Mouse (Mus musculus): Measurements from ENCODE around the gene Zbtb16. TPM values are rescaled to one million over a fixed set of nuclear protein-coding genes. Genes with fewer than 3 reads are reported as not detected.

Gene Zbtb16
- total and polyA plus RNA-seq, 2 experiments from 2014 or later: 6.8 to 13.5 TPM

GRCm38 (mm10) chr9:48684144-48684543 is 151.9 kb downstream of the Zbtb16 start:
- Histone ChIP-seq H3K9ac (replicated peaks; ENCODE audit: low read length) (no peak overlapping the region), H3K27me3 (ENCODE audit: insufficient read depth, low read length) (no peaks in the 10 kb centered on the region), H3K4me2 (ENCODE audit: low read depth, low read length) (no peak overlapping the region), H3K4me1 (ENCODE audit: insufficient read depth, low read length) (peaks cover 4% of the 10 kb centered on the region; the same call in 1 of the 2 replicates), H3K27ac (no peak overlapping the region), H3K4me3 (ENCODE audit: low read length) (no peak overlapping the region), H3K36me3 (ENCODE audit: insufficient read depth, low read length) (no peaks in the 10 kb centered on the region), H3K9me3 (ENCODE audit: low read length) (no peaks in the 10 kb centered on the region)
- TF ChIP-seq CTCF (IDR thresholded peaks at IDR 0.05; ENCODE audit: low read depth): no peak
- ATAC-seq: no peak
- WGBS: 64% methylated on average over 5 of the region's 5 CpGs
- DNase-seq (ENCODE audit: low spot score): no peak

DNA sequence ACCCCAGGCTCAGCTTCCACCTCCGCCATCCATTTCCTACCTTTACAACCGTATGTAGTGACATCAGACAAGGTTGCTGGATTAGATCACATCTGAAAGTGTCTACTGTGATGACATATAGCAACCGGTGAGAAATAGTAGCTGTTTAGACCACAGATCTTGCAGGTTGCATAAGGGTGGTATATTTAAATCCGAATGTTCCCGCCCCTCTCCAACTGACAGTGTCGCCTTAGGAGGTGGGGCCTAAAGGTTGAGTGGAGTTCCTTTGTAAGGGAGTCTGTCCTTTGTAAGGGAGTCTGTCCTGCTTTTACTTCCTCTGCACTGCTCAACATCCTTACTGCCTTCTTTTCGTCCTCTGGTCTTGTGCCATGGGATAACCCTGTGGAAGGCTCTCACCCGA is 154.8 kb downstream of the Zbtb16 start:
- no peak for ATAC-seq
- Histone ChIP-seq H3K4me1 (ENCODE audit: insufficient read depth, low read length) (peaks cover 9% of the 10 kb centered on the region; the same call in 1 of the 2 replicates), H3K4me2 (ENCODE audit: low read depth, low read length) (no peak overlapping the region), H3K9me3 (ENCODE audit: low read length) (no peaks in the 10 kb centered on the region), H3K9ac (replicated peaks; ENCODE audit: low read length) (no peak overlapping the region), H3K27me3 (ENCODE audit: insufficient read depth, low read length) (no peaks in the 10 kb centered on the region; the same call in 1 of the 2 replicates), H3K36me3 (ENCODE audit: insufficient read depth, low read length) (no peaks in the 10 kb centered on the region), H3K4me3 (ENCODE audit: low read length) (no peak overlapping the region), H3K27ac (no peak overlapping the region)
- no peak for TF ChIP-seq CTCF (IDR thresholded peaks at IDR 0.05; ENCODE audit: low read depth)
- no peak for DNase-seq (ENCODE audit: low spot score)
- 89% methylated on average over 8 of the region's 8 CpGs for WGBS

DNA sequence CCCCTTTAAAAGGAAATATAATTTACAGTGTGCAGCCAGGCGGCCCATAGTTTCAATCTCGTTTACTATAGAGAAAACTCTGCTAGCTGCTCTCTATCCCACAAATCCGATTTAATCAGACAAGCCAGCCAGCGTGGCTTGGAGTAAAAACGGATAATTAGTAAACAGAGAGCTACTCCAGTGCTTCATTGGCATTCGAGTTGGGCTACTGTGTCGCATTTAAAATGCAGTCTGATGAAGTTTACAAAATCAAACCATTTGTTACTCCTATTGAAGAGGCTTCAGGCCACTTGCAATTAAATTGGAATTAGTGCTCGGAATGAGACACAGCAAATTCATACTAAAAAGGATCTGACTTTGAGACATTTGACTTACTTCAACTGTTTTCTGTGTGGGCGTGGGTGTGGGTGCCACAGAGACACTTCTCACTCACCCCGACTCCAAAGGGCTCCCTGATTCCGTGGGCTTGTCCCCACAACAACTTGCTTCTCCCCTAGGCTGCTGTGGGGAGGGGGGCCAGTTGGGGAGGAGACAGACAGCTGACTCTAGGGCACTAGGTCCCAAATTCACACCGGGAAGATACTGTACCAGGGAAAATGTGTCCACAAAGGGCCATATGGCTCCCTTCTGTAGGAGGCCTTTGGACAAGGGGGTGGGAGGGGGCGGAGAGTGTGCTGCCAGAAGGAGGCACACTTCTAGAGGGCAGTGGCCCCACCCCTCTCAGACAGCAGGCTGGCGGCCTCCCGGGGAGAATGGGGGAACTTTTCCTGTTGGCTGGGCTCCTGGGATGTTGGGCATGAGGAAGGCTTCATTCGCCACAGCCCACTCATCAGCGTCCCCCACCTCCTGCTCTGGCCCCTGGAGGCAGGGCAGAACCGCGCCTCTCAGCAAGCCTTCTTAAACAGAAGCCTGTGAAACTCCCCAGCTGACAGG is 157.3 kb downstream of the Zbtb16 start:
- peak; percentile 79 for DNase-seq (ENCODE audit: low spot score)
- Histone ChIP-seq H3K36me3 (ENCODE audit: insufficient read depth, low read length) (no peaks in the 10 kb centered on the region), H3K9ac (replicated peaks; ENCODE audit: low read length) (no peak overlapping the region; the same call in 1 of the 2 replicates), H3K27me3 (ENCODE audit: insufficient read depth, low read length) (no peaks in the 10 kb centered on the region; the same call in 1 of the 2 replicates), H3K4me2 (ENCODE audit: low read depth, low read length) (peak overlapping the region; percentile 31), H3K4me1 (ENCODE audit: insufficient read depth, low read length) (peaks cover 23% of the 10 kb centered on the region), H3K27ac (peak overlapping the region; percentile 64; the same call in 1 of the 2 replicates), H3K9me3 (ENCODE audit: low read length) (no peaks in the 10 kb centered on the region), H3K4me3 (ENCODE audit: low read length) (no peak overlapping the region)
- TF ChIP-seq CTCF (IDR thresholded peaks at IDR 0.05; ENCODE audit: low read depth): peak; percentile 27; the same call in 1 of the 2 replicates
- ATAC-seq: peak; percentile 87
- WGBS: 8% methylated on average over 19 of the region's 19 CpGs

GRCm38 (mm10) chr9:48675151-48675790 is 160.8 kb downstream of the Zbtb16 start:
- H3K4me3 ChIP-seq (ENCODE audit: low read length): no peak overlapping the region
- H3K27me3 ChIP-seq (ENCODE audit: insufficient read depth, low read length): peaks cover 7% of the 10 kb centered on the region; the same call in 1 of the 2 replicates
- TF ChIP-seq CTCF (IDR thresholded peaks at IDR 0.05; ENCODE audit: low read depth): no peak
- H3K4me1 ChIP-seq (ENCODE audit: insufficient read depth, low read length): peaks cover 27% of the 10 kb centered on the region
- no peaks in the 10 kb centered on the region for H3K9me3 ChIP-seq (ENCODE audit: low read length)
- H3K27ac ChIP-seq: no peak overlapping the region
- WGBS: 15% methylated on average over 11 of the region's 11 CpGs
- no peak for ATAC-seq
- H3K36me3 ChIP-seq (ENCODE audit: insufficient read depth, low read length): no peaks in the 10 kb centered on the region
- H3K9ac ChIP-seq (replicated peaks; ENCODE audit: low read length): no peak overlapping the region
- peak; percentile 38 for DNase-seq (ENCODE audit: low spot score)
- H3K4me2 ChIP-seq (ENCODE audit: low read depth, low read length): no peak overlapping the region

DNA sequence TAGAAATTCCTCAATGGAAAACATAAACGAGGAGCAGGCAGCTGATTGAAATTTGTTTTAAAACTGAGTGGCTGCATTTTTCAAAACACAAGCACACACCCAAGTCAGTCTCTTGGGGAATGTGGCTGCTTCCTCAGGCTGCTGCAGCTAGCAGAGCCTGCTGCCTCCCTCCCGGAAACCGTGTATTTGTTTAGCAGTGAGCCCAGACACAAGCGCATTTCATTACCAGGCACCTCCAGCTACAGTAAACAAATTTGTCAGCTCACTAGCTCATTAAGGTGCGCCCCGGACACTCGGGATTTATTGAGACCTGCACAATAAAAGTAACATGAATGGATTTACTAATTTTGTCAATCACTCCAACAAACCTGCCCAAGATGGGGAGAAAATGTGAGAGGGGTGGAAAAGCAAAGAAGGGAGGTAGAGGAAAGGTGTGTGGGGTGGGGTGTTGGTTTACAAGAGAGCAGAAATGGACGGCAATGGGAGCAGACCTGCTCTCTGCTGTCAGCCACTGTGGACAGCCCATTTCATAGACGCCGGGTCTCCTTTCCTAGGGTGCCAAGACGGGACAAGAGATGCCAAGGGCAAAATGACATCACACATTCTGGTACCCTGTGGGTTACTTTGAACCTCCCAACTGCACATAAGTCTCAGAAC is 161.5 kb downstream of the Zbtb16 start:
- WGBS: 13% methylated on average over 11 of the region's 11 CpGs
- Histone ChIP-seq H3K9ac (replicated peaks; ENCODE audit: low read length) (no peak overlapping the region), H3K4me1 (ENCODE audit: insufficient read depth, low read length) (peaks cover 27% of the 10 kb centered on the region), H3K36me3 (ENCODE audit: insufficient read depth, low read length) (no peaks in the 10 kb centered on the region), H3K4me3 (ENCODE audit: low read length) (no peak overlapping the region), H3K27me3 (ENCODE audit: insufficient read depth, low read length) (peaks cover 7% of the 10 kb centered on the region; the same call in 1 of the 2 replicates), H3K27ac (no peak overlapping the region), H3K9me3 (ENCODE audit: low read length) (no peaks in the 10 kb centered on the region), H3K4me2 (ENCODE audit: low read depth, low read length) (no peak overlapping the region)
- TF ChIP-seq CTCF (IDR thresholded peaks at IDR 0.05; ENCODE audit: low read depth): no peak
- ATAC-seq (no peak), DNase-seq (ENCODE audit: low spot score) (peak; percentile 59)

DNA sequence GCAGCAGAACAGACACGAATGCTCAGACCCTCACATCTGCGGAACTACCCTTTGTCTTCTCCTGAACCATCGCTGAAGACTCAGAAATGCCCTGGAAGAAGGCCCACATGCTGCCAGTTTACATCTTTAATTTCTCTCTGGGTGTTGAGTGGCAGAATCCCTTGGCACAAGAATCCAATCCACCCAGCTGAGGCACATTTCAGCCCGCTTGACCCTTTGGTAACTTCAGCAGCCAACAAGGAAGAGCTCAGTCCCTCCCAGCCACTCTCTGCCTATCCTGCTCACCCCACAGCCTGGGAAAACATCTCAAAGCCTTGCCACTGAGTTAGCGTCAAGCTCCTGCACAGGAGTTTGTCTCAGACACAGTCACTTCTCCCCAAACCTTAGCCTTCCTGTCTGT is 162.2 kb downstream of the Zbtb16 start:
- Histone ChIP-seq H3K4me2 (ENCODE audit: low read depth, low read length) (no peak overlapping the region), H3K4me3 (ENCODE audit: low read length) (no peak overlapping the region), H3K27me3 (ENCODE audit: insufficient read depth, low read length) (peaks cover 7% of the 10 kb centered on the region; the same call in 1 of the 2 replicates), H3K9ac (replicated peaks; ENCODE audit: low read length) (no peak overlapping the region), H3K4me1 (ENCODE audit: insufficient read depth, low read length) (peaks cover 20% of the 10 kb centered on the region), H3K27ac (no peak overlapping the region), H3K9me3 (ENCODE audit: low read length) (no peaks in the 10 kb centered on the region), H3K36me3 (ENCODE audit: insufficient read depth, low read length) (no peaks in the 10 kb centered on the region)
- TF ChIP-seq CTCF (IDR thresholded peaks at IDR 0.05; ENCODE audit: low read depth): no peak
- WGBS: 27% methylated on average over 5 of the region's 5 CpGs
- DNase-seq (ENCODE audit: low spot score): no peak
- ATAC-seq: no peak

All from hindbrain, postnatal 0 days (tissue).